Mouse (Mus musculus): ENCODE measurements around the gene Apoc4. TPM values are rescaled to one million over a fixed set of nuclear protein-coding genes. Genes with fewer than 3 reads are reported as not detected.

Apoc4 gene
- polyA plus RNA-seq, 1 experiment from 2014 or later = 0.65 TPM

GRCm38 (mm10) chr7:19629361-19629734, 51.9 kb downstream of the Apoc4 start, which contains the start of gene Relb:
Relb (minus strand) TSS chr7:19629438.
- Histone ChIP-seq H3K27ac (peak within 1 kb of the TSS; percentile 59), H3K9me3 (no peaks in the 10 kb centered on the region), H3K4me1 (peaks cover 4% of the 10 kb centered on the region; the same call in 1 of the 2 replicates), H3K4me3 (peak within 1 kb of the TSS; percentile 76), H3K27me3 (ENCODE audit: insufficient read depth, poor library complexity, severe bottlenecking) (no peaks in the 10 kb centered on the region), H3K36me3 (peaks cover 28% of the 10 kb centered on the region)
- DNase-seq (ENCODE audit: low spot score) = peak; percentile 95
- WGBS = 2% methylated on average over 40 of the region's 41 CpGs

- no peaks in the 10 kb centered on the region for H3K27me3 ChIP-seq (ENCODE audit: insufficient read depth, poor library complexity, severe bottlenecking)
- H3K9me3 ChIP-seq = no peaks in the 10 kb centered on the region
- under 1% methylated on average over 57 of the region's 57 CpGs for WGBS
- peak; percentile 98 for DNase-seq (ENCODE audit: low spot score)
- H3K4me3 ChIP-seq = peak overlapping the region; percentile 76
- H3K36me3 ChIP-seq = peaks cover 22% of the 10 kb centered on the region
- H3K27ac ChIP-seq = peak overlapping the region; percentile 59
- H3K4me1 ChIP-seq = peaks cover 4% of the 10 kb centered on the region; the same call in 1 of the 2 replicates
Observed at GRCm38 (mm10) chr7:19628536-19629360, 52.5 kb downstream of the Apoc4 start.

GRCm38 (mm10) chr7:19628192-19628535, 53.1 kb downstream of the Apoc4 start:
- DNase-seq (ENCODE audit: low spot score) = no peak
- Histone ChIP-seq H3K27ac (peak overlapping the region; percentile 59), H3K9me3 (no peaks in the 10 kb centered on the region), H3K4me1 (no peaks in the 10 kb centered on the region), H3K27me3 (ENCODE audit: insufficient read depth, poor library complexity, severe bottlenecking) (no peaks in the 10 kb centered on the region), H3K4me3 (peak overlapping the region; percentile 76), H3K36me3 (peaks cover 17% of the 10 kb centered on the region)
- WGBS = 14% methylated on average over 17 of the region's 17 CpGs

Other genes starting within 250 kb of the Apoc4 start
- 7.0 and 8.9 TPM in 2 replicates for gene Mark4, start 222.7 kb downstream of the Apoc4 start, polyA plus RNA-seq (2016; fragmentation: Nextera tagmentation; extraction: Ambion mirVana)
- 1.8 and 2.5 TPM in 2 replicates for gene Exoc3l2, start 218.1 kb downstream of the Apoc4 start, polyA plus RNA-seq (2016; fragmentation: Nextera tagmentation; extraction: Ambion mirVana)
- 1.5 and 2.0 TPM in 2 replicates for gene Bloc1s3, start 173.1 kb downstream of the Apoc4 start, polyA plus RNA-seq (2016; fragmentation: Nextera tagmentation; extraction: Ambion mirVana)
- gene Trappc6a, start 173.1 kb downstream of the Apoc4 start, polyA plus RNA-seq (2016; fragmentation: Nextera tagmentation; extraction: Ambion mirVana) = 95.3 and 107 TPM in 2 replicates
- gene Nkpd1, start 163.6 kb downstream of the Apoc4 start, polyA plus RNA-seq (2016; fragmentation: Nextera tagmentation; extraction: Ambion mirVana) = 0.09 and 0.14 TPM in 2 replicates
- 17.9 and 30.0 TPM in 2 replicates for gene Ppp1r37, start 118.4 kb downstream of the Apoc4 start, polyA plus RNA-seq (2016; fragmentation: Nextera tagmentation; extraction: Ambion mirVana)
- gene Zfp296, start 104.2 kb downstream of the Apoc4 start, polyA plus RNA-seq (2016; fragmentation: Nextera tagmentation; extraction: Ambion mirVana) = 0.41 and 0.69 TPM in 2 replicates
- 149 and 182 TPM in 2 replicates for gene Gemin7, start 103.9 kb downstream of the Apoc4 start, polyA plus RNA-seq (2016; fragmentation: Nextera tagmentation; extraction: Ambion mirVana)
- 38.7 and 47.6 TPM in 2 replicates for gene Clasrp, start 77.0 kb downstream of the Apoc4 start, polyA plus RNA-seq (2016; fragmentation: Nextera tagmentation; extraction: Ambion mirVana)
- gene Relb, start 52.0 kb downstream of the Apoc4 start, polyA plus RNA-seq (2016; fragmentation: Nextera tagmentation; extraction: Ambion mirVana) = 3.3 and 3.8 TPM in 2 replicates
- 94.1 and 101 TPM in 2 replicates for gene Clptm1, start 16.4 kb downstream of the Apoc4 start, polyA plus RNA-seq (2016; fragmentation: Nextera tagmentation; extraction: Ambion mirVana)
- 10.8 TPM in 1 of 2 replicates, not detected in the other for gene Apoc2, start 3.5 kb downstream of the Apoc4 start, polyA plus RNA-seq (2016; fragmentation: Nextera tagmentation; extraction: Ambion mirVana)
- gene Gm44805, start 56 bp downstream of the Apoc4 start, polyA plus RNA-seq (2016; fragmentation: Nextera tagmentation; extraction: Ambion mirVana) = 0.46 TPM in 1 of 2 replicates, not detected in the other
- 5.4 and 19.9 TPM in 2 replicates for gene Apoc1, start 11.2 kb upstream of the Apoc4 start, polyA plus RNA-seq (2016; fragmentation: Nextera tagmentation; extraction: Ambion mirVana)
- gene Apoe, start 17.7 kb upstream of the Apoc4 start, polyA plus RNA-seq (2016; fragmentation: Nextera tagmentation; extraction: Ambion mirVana) = 326 and 523 TPM in 2 replicates
- 237 and 260 TPM in 2 replicates for gene Tomm40, start 34.0 kb upstream of the Apoc4 start, polyA plus RNA-seq (2016; fragmentation: Nextera tagmentation; extraction: Ambion mirVana)
- gene Nectin2, start 69.0 kb upstream of the Apoc4 start, polyA plus RNA-seq (2016; fragmentation: Nextera tagmentation; extraction: Ambion mirVana) = 130 and 138 TPM in 2 replicates
- gene Bcam, start 89.5 kb upstream of the Apoc4 start, polyA plus RNA-seq (2016; fragmentation: Nextera tagmentation; extraction: Ambion mirVana) = 140 and 193 TPM in 2 replicates
- 1.1 and 1.2 TPM in 2 replicates for gene Cblc, start 115.3 kb upstream of the Apoc4 start, polyA plus RNA-seq (2016; fragmentation: Nextera tagmentation; extraction: Ambion mirVana)
- gene Bcl3, start 141.3 kb upstream of the Apoc4 start, polyA plus RNA-seq (2016; fragmentation: Nextera tagmentation; extraction: Ambion mirVana) = 1.3 and 2.7 TPM in 2 replicates
- gene Gm19345, start 170.5 kb upstream of the Apoc4 start, polyA plus RNA-seq (2016; fragmentation: Nextera tagmentation; extraction: Ambion mirVana) = not detected in 2 replicates
- gene Ceacam16, start 179.8 kb upstream of the Apoc4 start, polyA plus RNA-seq (2016; fragmentation: Nextera tagmentation; extraction: Ambion mirVana) = 0.09 TPM in 1 of 2 replicates, not detected in the other
- not detected in 2 replicates for gene Ceacam19, start 206.5 kb upstream of the Apoc4 start, polyA plus RNA-seq (2016; fragmentation: Nextera tagmentation; extraction: Ambion mirVana)
- 12.9 and 15.0 TPM in 2 replicates for gene Pvr, start 239.7 kb upstream of the Apoc4 start, polyA plus RNA-seq (2016; fragmentation: Nextera tagmentation; extraction: Ambion mirVana)